Mouse (Mus musculus) large intestine, adult 2 months (tissue): ENCODE data around the gene Mob3a. TPM values are rescaled to one million over a fixed set of nuclear protein-coding genes. Genes with fewer than 3 reads are reported as not detected.
A peak's percentile ranks its signal among the peaks of the same experiment; 100 is the strongest.

Experiments used
- DNase-seq: peaks from one replicate; pipeline ENCODE4 v3.0.0-alpha.2; 2012; ENCODE audit warnings: low read depth, low spot score
- WGBS: fragments of 180-500 bp; shearing (Covaris S2); methylation state at CpG from one replicate; pipeline ENCODE4 v1.1.7; 2018; 5-methylcytosine and 5-hydroxymethylcytosine counted together
- polyA plus RNA-seq: library from polyadenylated mRNA; depleted of rRNA; stranded (reverse); fragments of >200 nt; gene quantifications from 2 replicates; pipeline ENCODE4 v1.2.3, GENCODE M21; 2012; rRNA removed

Gene Mob3a
- 39.2 and 40.8 TPM in 2 replicates for polyA plus RNA-seq

DNA sequence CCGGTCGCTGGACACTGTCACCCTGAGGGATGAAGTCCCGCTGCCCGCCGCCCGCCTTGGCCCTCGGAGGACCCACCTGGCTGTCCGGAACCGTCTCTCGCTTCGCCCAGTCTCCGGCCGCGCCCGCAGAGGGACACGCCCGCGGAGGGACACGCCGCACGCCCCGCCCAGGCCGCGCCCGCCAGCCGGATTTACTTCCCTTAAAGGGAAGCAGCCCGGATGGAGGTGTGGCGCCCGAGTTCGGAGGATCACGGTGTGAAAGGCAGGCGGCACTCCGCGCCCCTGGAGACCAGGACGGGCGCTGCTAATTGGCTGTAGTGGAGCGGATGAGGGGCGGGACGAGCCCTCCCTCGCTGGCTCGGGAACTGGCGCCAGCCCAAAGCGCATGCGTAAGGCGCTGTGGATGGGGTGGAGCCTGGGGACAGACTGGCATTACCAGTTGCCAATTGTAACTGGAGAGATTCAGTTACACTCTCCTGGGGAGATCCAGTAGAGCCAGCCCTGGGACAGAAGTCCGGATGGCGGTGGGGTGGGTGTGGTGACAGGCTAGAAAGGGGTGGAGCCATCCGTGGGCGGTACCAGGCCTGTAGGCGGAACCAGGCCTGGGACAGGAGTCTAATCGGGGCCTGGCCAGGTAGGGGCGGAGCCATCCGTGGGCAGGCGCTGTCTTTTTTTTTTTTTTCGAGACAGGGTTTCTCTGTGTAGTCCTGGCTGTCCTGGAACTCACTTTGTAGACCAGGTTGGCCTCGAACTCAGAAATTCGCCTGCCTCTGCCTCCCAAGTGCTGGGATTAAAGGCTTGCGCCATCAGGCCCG is at the start of gene Mob3a, which contains the start of gene Izumo4:
Gene Mob3a, minus strand, starts transcription at position 257 of the 815 bp plus-strand sequence.
Gene Izumo4, plus strand, starts transcription at position 464 of the 815 bp plus-strand sequence.
- WGBS: under 1% methylated on average over 59 of the region's 59 CpGs

DNA sequence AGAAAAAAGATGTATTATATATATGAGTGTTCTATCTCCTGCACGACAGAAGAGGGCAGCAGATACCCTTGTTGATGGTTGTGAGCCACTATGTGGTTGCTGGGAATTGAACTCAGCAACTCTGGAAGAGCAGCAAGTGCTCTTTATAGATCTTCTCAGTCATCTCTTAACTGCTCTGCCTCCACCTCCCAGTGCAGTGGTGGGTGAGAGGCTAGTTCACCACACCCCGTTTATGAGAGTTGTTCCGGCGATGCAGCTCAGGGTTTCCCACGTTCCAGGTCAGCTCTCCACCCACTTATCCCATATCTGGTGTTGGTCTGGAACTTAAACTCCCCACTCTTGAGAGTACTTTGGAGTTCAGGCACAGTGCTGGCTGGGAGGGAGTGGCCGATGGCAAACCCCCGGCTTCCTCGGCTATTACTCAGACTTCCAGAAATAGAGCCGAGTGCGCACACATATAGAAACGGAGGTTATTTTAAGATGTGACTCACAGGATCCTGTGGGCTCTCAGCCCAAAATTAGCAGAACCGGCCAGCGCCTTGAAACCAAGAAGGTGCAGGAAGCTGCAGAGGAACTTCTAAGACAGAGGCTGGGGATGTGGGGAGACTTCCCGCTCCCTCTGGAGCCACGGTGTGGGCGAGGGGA is 49.5 kb upstream of the Mob3a start:
- DNase-seq: no peak
- WGBS: 2% methylated on average over 16 of the region's 16 CpGs

More for the DNA sequence above, at the start of gene Mob3a, which contains the start of gene Izumo4:
- peak; percentile 95 for DNase-seq

DNA sequence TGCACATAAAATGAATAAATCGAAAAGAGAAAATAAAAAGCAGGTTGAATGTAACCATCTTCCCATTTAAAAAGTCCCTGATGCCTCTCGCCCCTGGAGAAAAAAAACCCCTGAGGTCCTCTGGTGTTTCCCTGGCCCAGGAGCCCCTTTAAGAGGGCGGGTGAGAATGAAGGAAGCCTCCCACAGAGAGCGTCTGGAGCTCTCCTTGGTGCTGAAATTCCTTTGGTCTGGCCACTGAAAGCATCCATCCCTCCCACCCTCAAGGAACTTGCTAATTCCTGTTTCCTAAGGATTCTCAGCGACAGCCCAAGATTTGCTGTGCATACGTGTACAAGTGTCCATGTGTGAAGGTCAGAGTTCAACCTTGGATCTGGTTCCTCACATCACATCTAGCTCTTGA is 46.8 kb upstream of the Mob3a start:
- DNase-seq: no peak
- WGBS: 8% methylated on average over 6 of the region's 6 CpGs

DNA sequence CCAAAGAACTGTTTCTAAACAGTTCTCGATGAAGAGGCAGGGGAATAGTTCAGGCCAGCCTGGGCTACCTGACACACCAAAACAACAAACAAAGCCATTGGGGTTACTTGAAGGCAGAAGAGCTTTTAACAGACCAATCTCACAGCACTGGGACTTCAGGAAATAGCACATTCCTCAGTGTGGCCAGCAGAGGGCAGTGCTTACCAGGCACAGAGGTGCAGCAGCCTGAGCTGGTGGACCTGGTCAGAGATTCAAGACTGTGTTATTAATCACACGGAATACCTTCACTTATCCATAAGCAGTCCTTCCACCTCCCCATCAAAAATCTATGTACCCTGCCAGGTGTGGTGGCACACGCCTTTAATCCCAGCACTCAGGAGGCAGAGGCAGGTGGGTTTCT is 45.6 kb upstream of the Mob3a start:
- DNase-seq: no peak
- WGBS: 13% methylated on average over 3 of the region's 3 CpGs

DNA sequence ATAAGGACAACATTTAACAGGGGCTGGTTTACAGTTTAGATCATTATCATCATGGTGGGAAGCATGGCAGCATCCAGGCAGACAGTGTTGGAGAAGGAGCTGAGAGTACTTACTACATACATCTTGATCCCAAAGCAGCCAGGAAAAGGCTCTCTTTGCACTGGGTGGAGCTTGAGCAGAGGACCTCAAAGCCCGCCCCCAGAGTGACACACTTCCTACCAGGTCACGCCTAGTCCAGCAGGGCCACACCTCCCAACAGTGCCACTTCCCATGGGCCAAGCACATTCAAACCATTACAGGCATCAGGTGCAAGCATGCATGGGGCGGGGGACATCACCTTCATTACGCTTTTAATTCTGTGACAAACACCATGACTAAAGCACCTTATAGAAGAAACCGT is 42.5 kb upstream of the Mob3a start:
- WGBS: 27% methylated on average over 5 of the region's 5 CpGs
- no peak for DNase-seq

DNA sequence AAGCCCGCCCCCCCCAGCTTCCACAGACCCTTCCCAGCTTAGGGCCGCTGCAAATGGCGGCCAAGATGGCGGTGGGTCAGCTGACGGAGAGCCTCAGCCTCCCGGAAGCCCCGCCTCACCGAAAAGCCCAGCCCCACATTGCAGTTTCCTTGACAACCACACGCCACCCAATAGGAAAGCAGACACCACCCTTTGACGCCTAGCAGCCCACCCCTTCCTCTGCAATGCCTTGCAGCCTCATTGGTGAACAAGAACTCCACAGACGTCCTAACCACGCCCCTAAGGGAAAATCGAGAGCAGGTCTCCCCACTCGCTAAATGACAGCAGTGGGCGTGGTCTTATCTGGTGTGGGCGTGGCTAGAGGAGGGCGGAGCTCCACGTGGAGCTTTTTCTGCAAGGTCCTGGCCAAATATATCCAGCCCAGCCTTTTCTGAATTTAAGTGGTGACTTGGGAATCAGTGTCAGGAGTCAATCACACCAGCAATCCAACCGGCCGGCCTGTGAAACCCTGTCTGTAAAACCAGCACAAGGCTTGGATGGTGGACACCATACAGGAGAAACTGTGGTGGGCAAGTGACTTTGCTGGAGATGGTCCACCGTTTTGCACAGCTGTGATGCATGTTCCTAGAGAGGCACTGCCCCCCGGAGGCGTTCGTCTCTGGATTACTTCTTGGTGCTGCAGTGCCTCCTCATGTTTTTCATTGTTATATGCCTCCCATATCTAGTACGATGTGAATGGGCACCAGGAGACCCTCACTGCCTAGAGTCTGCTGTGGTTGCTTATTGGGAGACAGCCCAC is 40.6 kb upstream of the Mob3a start, which contains the start of gene Ap3d1:
Gene Ap3d1, minus strand, starts transcription at position 85 of the 799 bp plus-strand sequence.
- peak; percentile 99 for DNase-seq
- 2% methylated on average over 25 of the region's 25 CpGs for WGBS

DNA sequence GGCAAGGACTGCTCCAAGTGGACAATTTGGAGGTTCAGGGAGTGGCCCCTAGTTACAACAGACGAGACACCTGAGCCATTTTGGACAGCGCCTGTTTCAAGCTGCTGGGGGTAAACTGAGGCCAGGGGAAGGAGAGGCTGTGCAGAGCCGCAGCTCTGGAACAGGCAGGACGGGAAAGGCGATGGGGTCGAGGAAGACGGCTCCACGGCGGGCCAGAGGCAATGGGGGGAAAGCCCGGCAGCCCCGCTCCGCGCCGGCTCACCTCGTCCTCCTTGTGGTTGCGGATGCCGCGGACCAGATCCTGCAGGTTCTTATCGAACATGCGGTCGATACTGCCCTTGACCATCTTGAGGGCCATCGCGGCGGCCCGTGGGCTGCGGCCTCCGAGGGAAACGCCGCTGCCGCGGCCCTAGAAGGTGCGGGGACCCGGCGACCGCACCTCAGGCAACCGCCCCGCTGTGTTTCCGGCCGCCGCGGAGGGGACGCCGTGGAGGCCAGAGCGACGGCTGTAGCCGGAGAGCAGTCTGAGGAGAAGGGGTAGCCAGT is 39.9 kb upstream of the Mob3a start:
- no peak for DNase-seq
- under 1% methylated on average over 46 of the region's 46 CpGs for WGBS

DNA sequence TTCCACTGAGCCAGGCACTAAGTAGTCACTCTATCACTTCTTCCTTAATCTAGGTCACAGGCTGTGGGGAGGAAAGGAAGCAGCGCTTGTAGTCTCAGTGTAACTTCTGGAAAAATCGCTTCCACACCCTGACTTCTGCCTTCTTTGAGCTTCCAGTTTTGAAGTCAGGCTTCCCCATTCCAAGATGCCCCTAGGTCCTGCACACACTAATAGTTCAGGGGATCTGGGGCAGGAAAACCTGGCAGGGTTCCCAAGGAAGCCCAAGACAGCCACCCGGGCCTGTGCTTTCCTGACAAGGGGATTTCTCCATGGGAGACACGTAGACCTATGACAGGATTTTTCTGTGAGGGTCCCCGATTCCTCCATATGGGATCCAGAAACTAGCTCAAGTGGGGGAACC is 39.4 kb upstream of the Mob3a start:
- WGBS: 2% methylated on average over 5 of the region's 5 CpGs
- DNase-seq: no peak

DNA sequence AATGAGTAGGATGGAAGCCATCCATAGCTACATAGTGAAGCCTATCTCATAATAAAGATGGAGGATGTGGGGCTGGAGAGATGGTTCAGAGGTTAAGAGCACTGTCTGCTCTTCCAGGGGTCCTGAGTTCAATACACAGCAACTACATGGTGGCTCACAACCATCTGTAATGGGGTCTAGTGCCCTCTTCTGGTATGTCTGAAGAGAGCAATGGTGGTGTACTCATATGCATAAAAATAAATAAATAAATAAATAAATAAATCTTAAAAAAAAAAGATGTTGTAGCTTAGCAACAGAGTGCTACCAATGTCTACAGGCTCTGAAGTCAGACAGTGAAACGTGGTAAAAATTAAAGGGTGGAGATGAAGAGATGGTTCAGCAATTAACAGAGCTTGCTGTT is 36.9 kb upstream of the Mob3a start:
- 55% methylated on average over 1 of the region's 1 CpGs for WGBS
- DNase-seq: no peak

DNA sequence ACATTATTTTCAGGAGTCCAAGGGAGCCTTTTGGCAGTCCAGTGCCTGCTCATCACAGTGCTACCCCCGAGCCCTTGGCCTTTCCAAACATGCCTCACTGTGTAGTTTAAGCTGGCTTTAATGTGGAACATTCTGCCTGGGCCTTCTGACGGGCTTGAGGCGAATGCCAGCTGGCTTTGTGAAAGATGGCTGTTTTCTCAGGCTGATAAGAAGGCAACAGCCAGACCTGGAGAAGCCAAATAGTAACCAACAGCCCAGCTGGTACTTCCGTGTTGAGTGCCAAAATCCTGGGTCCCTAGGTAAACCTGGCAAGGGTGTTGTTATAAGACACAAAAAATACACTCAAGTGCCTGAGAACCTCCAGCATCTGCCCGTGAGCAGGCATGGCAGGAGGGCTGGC is 35.0 kb upstream of the Mob3a start:
- WGBS: 20% methylated on average over 5 of the region's 5 CpGs
- DNase-seq: no peak

DNA sequence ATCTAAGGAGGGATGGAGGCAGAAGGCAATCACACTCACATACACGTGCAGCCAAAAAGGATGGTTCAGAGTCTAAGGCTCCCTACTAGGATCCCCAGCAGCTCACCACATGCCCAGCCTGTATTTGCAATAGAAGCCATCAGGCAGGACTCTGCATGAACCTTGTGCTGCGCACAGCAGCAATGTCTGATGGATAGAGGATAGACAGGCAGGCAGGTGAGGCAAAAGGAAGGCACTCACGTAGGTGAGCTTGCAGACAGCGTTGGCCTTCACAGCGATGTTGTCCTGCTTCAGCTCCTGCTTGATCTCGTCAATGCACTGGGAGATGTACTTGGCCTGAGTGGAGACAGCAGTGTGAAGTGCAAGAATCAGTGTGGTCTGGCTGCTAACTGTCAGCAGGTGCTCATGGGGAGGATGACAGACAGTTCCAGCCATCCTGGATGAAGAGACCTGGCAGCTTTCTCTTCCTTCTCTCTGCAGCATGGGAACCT is 30.9 kb upstream of the Mob3a start:
- WGBS: 90% methylated on average over 6 of the region's 6 CpGs
- DNase-seq: no peak

DNA sequence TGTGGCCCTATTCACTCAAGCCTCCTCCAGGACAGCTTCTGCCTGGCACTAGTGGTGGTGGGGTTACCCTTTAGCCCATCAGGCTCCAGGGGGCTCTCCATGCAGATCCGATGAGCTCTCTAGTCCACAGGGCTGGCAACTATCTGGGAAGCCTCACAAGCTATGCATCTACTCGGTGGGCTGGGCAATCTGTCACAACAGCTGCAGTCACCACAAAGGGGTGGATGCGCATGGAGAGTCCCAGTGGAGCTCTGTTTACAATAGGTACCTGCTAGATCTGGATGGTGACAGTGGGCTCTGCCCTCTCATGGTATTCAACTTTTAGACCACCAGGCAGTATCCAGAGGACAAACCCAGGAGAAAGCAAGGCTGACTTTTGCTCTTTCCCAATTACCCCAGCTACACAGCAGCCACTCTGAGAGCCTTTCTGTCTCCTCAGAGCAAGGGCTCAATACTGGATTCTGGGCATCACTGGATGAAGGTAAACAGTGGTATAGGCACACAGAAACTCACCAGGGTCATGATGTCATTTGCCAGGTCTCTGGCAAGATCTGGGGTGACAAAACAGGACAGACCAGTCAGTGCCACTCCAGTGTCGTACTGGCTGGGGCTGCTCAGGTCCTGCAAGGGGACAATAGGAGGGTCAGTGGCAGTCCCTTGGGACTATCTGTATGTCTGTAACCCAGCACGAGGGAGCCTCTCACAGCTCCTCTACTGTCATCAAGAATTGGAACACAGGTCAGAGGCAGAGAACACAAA is 25.8 kb upstream of the Mob3a start:
- 85% methylated on average over 5 of the region's 5 CpGs for WGBS
- no peak for DNase-seq

DNA sequence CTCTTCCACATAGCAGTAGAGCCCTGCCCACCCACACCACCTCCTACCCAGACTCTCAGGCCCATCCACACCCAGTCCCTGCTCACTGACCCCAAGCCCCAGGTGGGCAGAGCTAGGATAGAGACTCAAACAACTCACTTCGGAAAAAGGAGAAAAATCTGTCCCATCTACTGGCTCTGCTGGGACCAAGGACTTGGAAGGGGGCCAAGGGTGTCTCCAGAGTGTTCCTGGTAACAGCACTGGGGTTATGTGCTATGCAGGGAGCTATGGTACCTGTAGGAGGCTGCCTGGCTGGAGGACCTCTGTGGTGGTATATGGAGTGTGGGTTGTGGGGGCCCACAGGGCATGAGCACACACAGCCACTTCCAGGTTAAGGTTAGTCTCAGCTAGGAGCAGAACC is 15.5 kb upstream of the Mob3a start:
- DNase-seq: no peak
- 50% methylated on average over 1 of the region's 1 CpGs for WGBS

DNA sequence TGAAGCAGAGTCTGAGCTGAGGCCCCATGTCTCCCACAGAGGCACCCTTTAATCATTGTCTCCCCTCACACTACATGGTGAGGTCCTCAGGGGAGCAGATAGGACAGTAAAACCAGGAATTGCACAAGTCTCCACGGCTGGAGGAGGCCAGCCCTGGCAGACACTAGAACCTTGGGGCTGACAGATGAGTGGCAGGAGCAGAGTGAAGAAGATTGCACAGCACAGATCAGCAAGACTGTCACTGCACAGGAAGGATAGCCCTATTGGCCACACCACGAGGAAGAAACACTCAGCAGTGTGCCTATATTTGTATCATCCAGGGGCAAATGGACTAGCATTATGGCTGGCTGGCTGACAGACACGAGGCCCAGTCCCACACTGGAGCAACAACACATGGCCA is 9.1 kb upstream of the Mob3a start:
- 56% methylated on average over 3 of the region's 3 CpGs for WGBS
- no peak for DNase-seq

DNA sequence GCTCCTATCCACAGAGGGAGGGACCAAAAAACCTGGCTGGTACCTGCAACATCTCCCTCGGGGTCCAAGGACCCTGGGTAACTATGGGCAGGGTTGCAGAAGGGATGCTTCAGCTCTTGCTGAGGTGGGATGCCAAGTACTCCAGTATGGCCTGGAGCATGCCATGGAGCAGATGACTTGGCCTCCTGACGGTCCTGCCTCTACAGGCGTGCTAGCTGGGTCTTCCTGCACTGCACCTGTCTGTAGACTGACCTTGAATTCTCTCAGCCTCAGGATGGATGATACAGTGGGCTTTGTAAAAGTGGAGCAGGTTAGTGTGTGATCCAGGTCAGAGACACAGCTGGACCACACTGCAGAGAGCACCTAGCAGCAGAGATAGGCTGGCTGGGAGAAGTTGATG is 3.7 kb upstream of the Mob3a start:
- WGBS: 71% methylated on average over 3 of the region's 3 CpGs
- DNase-seq: no peak

DNA sequence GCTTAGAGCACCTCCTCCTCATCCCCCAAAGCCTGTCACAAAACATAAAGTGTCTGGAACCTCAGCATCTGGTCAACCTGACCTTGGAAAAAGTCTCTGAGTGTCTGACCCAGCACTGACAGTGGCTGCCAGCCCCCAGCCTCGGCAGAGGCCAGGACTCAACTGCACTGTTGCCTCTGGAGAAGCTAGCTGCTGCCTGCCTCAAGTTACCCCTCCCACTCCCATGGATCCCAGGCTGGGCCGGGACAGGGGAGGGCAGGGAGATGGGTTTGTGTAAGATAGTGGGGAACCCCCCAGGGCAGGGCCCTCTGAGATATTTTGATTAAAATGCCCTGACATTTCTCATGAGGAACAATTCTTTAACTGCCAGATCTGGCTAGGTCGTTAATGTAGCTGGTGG is 3.3 kb upstream of the Mob3a start:
- no peak for DNase-seq
- WGBS: 66% methylated on average over 3 of the region's 3 CpGs

DNA sequence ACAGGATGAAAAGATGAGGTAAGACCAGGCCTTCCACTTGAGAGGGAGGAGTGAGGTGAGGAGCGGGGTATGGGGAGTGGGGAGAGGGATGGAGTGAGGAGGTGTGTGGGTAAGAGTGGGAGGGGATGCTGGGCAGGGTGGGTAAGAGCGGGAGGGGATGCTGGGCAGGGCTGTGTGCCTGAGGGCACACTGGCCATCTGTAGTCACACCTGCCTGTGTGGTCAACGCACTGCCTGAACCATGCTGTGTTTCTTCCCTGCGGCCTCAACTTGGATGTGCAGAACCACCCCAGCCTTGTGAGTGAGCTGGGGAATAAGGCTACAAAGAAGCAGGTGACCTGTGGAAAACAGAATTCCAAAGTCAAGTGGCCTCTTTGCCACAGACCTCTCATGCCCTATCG is 2.6 kb upstream of the Mob3a start:
- WGBS: 88% methylated on average over 5 of the region's 5 CpGs
- no peak for DNase-seq

DNA sequence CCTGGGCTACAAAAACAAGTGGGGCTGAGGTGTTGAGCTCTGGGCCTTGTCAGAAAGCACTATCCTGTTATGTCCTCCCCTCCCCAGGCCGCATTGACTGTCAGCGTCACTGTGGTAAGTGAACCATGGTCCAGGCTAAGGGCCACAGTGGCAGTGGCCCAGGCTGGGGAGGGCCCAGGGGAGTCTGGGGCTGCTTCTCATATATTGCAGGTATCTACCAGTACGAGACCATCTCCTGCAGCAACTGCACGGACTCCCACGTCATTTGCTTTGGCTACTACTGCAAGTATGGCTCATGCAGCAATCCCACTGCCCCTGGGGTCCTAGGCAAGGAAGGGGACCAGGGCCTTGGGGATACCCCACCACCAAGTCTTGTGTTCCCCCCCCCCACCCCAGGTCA is 1.9 kb upstream of the Mob3a start:
- no peak for DNase-seq
- WGBS: 92% methylated on average over 5 of the region's 5 CpGs
